Mouse (Mus musculus) lung, postnatal 0 days (tissue): ENCODE results near the gene Paf1. TPM values are rescaled to one million over a fixed set of nuclear protein-coding genes. Genes with fewer than 3 reads are reported as not detected.

Experiments
- ATAC-seq: fragments of 200-750 bp; cut with Nextera tagmentation; 2 replicates; pipeline ENCODE4 v1.8.0; 2017; ENCODE audit warnings: moderate library complexity
- DNase-seq: peaks from one replicate; pipeline ENCODE4 v3.0.0-alpha.2; 2016; ENCODE audit warnings: low spot score
- H3K27ac ChIP-seq: fragments of 300-500 bp; sonication (generic); 2 replicates; pipeline ENCODE4 v1.5.1; 2014; ENCODE audit warnings: antibody characterized with exemption, mild to moderate bottlenecking, low read length, mixed read lengths
- H3K27me3 ChIP-seq: fragments of 300-500 bp; sonication (generic); replicated peaks from 2 replicates; pipeline ENCODE4 v1.6.1; 2014; ENCODE audit warnings: low read length, mixed read lengths; ENCODE audit not compliant: insufficient read depth
- H3K36me3 ChIP-seq: fragments of 300-500 bp; sonication (generic); 2 replicates; pipeline ENCODE4 v1.6.1; 2014; ENCODE audit warnings: low read length, mixed read lengths; ENCODE audit not compliant: insufficient read depth
- H3K4me1 ChIP-seq: fragments of 300-500 bp; sonication (generic); 2 replicates; pipeline ENCODE4 v1.6.1; 2014; ENCODE audit warnings: antibody characterized with exemption, low read depth, low read length, mixed read lengths; ENCODE audit not compliant: insufficient read depth
- H3K4me2 ChIP-seq: fragments of 300-500 bp; sonication (generic); replicated peaks from 2 replicates; pipeline ENCODE4 v1.6.1; 2014; ENCODE audit warnings: low read depth, mild to moderate bottlenecking, low read length, moderate library complexity, mixed read lengths
- H3K4me3 ChIP-seq: fragments of 300-500 bp; sonication (generic); 2 replicates; pipeline ENCODE4 v1.5.1; 2014; ENCODE audit warnings: low read depth, low read length
- H3K9ac ChIP-seq: fragments of 300-500 bp; sonication (generic); replicated peaks from 2 replicates; pipeline ENCODE4 v1.6.1; 2014; ENCODE audit warnings: low read depth, mild to moderate bottlenecking
- H3K9me3 ChIP-seq: fragments of 300-500 bp; sonication (generic); 2 replicates; pipeline ENCODE4 v1.6.1; 2016; ENCODE audit warnings: low read length, mixed read lengths
- CTCF ChIP-seq: IDR thresholded peaks from 2 replicates; pipeline ENCODE4 v1.5.1; 2016; ENCODE audit warnings: antibody characterized with exemption, mild to moderate bottlenecking
- EP300 ChIP-seq: IDR thresholded peaks from 2 replicates; pipeline ENCODE4 v1.6.1; 2016; ENCODE audit warnings: antibody characterized with exemption, mild to moderate bottlenecking, control low read depth
- WGBS: fragments of 180-500 bp; shearing (Covaris S2); extraction: QIAGEN DNeasy Blood & Tissue Kit; methylation state at CpG from one replicate; pipeline ENCODE4 v1.1.7; 2014; 5-methylcytosine and 5-hydroxymethylcytosine counted together
- polyA plus RNA-seq: library from polyadenylated mRNA; unstranded; fragments of >200 nt; fragmentation: Nextera tagmentation; extraction: Ambion mirVana; gene quantifications from 2 replicates; pipeline ENCODE4 v1.2.1, GENCODE M21; 2015

Paf1 gene
- polyA plus RNA-seq, 1 experiment from 2014 or later: 49.1 TPM

DNA sequence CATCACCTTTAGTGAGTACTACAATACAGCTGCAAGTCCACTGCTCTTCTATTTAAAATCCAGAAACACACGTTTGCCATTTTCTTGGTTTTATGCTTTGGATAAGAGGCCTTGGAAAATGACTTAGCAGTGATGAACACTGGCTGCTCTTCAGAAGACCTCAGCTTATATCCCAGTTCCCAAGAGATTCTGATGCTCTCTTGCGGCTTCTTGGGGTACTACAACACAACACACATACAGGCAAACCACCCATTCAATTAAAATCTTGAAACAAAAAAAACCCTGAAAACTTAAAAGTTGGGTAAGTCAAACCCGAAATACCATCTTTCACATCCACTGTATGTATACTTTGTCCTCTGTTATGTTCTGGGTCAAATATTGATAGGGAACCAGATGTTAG is 5.2 kb downstream of the Paf1 start:
- H3K36me3 ChIP-seq: peaks cover 36% of the 10 kb centered on the region
- H3K27me3 ChIP-seq: no peaks in the 10 kb centered on the region
- no peak for TF ChIP-seq EP300
- peak; percentile 58 for TF ChIP-seq CTCF
- H3K4me3 ChIP-seq: no peak overlapping the region
- H3K27ac ChIP-seq: no peak overlapping the region
- WGBS: 55% methylated on average over 3 of the region's 3 CpGs
- H3K9me3 ChIP-seq: no peaks in the 10 kb centered on the region
- DNase-seq (peak; percentile 59), ATAC-seq (no peak)
- H3K9ac ChIP-seq: no peak overlapping the region
- peaks cover 5% of the 10 kb centered on the region; the same call in 1 of the 2 replicates for H3K4me1 ChIP-seq
- H3K4me2 ChIP-seq: no peak overlapping the region

DNA sequence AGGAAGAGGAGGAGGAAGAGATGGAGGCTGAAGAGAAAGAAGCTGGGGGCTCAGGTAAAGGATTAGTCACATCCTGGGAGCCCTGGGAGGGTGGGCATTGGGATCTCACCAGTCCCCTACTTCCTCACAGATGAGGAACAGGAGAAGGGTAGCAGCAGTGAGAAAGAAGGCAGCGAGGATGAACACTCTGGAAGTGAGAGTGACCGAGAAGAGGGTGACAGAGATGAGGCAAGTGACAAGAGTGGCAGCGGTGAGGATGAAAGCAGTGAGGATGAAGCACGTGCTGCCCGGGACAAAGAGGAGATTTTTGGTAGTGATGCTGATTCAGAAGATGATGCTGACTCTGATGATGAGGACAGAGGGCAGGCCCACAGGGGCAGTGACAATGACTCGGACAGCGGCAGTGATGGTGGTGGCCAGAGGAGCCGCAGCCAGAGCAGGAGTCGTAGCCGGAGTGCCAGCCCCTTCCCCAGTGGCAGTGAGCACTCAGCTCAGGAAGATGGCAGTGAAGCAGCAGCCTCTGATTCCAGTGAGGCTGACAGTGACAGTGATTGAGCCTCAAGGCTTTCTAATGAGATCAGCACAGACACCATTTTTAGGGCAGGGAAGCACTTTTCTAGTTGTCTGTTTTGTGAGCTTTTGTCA is 6.1 kb downstream of the Paf1 start:
- H3K4me3 ChIP-seq: no peak overlapping the region
- TF ChIP-seq CTCF: no peak
- no peak for TF ChIP-seq EP300
- no peak overlapping the region for H3K4me2 ChIP-seq
- no peak overlapping the region for H3K9ac ChIP-seq
- ATAC-seq (no peak), DNase-seq (no peak)
- H3K4me1 ChIP-seq: no peaks in the 10 kb centered on the region
- H3K27ac ChIP-seq: no peak overlapping the region
- 83% methylated on average over 10 of the region's 10 CpGs for WGBS
- H3K9me3 ChIP-seq: no peaks in the 10 kb centered on the region
- peaks cover 44% of the 10 kb centered on the region for H3K36me3 ChIP-seq
- H3K27me3 ChIP-seq: no peaks in the 10 kb centered on the region

DNA sequence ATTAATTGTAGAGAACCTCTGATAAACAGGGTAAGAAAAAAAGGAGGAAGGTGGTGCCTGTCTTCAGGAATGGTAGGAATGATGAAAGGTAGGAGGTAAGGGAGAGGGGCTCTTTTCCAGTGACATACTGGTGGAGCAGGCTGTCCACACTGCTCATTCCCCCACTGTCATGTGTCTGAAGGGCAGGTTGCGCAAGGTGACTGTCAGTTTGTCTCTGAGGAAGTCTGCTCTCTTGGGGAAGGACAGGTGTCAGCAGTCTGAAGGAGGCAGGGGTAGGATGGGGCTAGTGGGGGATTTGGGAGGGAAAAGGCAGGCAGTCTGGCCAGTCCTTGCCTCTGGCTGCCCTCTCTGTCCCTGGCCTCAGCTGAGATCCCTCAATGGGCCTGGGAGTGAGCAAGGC is 8.3 kb downstream of the Paf1 start:
- no peaks in the 10 kb centered on the region for H3K9me3 ChIP-seq
- peaks cover 53% of the 10 kb centered on the region for H3K36me3 ChIP-seq
- no peaks in the 10 kb centered on the region for H3K4me1 ChIP-seq
- ATAC-seq (no peak), DNase-seq (peak; percentile 23)
- no peak overlapping the region for H3K4me3 ChIP-seq
- 100% methylated on average over 1 of the region's 1 CpGs for WGBS
- H3K27me3 ChIP-seq: no peaks in the 10 kb centered on the region
- no peak overlapping the region for H3K9ac ChIP-seq
- no peak overlapping the region for H3K4me2 ChIP-seq
- H3K27ac ChIP-seq: no peak overlapping the region
- TF ChIP-seq EP300 (no peak), CTCF (no peak)

DNA sequence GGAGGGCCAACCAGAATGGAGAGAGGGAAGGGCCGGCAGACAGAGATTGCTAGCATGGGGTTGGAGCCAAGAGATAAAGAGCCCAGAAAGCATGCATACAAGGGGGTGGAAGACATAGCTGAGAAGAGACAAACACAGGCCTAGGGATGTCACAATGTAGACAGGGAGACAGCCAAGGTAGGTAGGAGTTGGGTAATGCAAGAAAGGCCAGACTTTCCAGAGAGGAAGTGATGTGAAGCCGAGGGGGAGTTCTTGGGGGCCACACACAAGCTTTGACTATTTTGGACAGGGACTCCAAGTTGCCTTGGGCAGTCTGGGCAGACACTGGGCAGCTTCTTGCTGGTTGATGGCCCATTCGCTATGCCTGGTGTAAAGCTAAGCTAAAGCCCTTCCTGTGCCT is 9.2 kb downstream of the Paf1 start:
- Histone ChIP-seq H3K9ac (no peak overlapping the region), H3K27ac (no peak overlapping the region), H3K4me2 (no peak overlapping the region), H3K4me1 (no peaks in the 10 kb centered on the region), H3K36me3 (peaks cover 55% of the 10 kb centered on the region), H3K4me3 (no peak overlapping the region), H3K27me3 (no peaks in the 10 kb centered on the region), H3K9me3 (no peaks in the 10 kb centered on the region)
- DNase-seq (no peak), ATAC-seq (no peak)
- 68% methylated on average over 3 of the region's 3 CpGs for WGBS
- TF ChIP-seq CTCF: no peak
- no peak for TF ChIP-seq EP300

DNA sequence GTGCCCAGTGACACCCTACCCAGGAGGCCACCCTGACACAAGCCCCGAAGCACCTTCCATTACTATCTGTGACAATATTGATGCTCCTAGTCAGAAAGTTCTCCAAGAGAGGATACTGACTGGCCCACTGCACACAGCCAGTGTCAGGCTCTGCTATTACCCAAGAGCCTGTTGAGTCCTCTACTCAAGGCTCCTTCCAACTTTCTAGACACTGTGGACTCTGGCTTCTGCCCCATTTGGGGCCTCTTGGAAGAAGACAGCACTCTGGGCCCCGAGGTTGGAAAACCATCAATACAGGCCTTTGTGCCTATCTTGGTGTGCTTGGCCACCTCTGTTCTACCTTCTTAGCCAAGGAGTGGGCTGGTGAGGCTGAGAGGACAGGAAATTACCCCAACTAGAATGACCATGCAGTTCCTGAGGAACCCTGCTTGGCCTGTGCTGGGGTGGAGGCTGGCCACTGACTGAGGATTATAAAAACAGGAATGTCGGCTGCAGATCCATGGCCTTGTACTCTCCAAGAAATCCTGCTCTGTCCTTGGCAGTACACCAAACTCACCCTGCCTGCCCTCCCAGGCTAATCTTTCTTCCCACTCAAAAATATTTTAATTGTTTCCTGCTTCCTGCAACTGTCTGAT is 18.2 kb downstream of the Paf1 start:
- DNase-seq: peak; percentile 54
- no peak overlapping the region for H3K4me3 ChIP-seq
- no peaks in the 10 kb centered on the region for H3K9me3 ChIP-seq
- H3K27ac ChIP-seq: peak overlapping the region; percentile 43; the same call in 1 of the 2 replicates
- H3K27me3 ChIP-seq: no peaks in the 10 kb centered on the region
- no peak for TF ChIP-seq EP300
- TF ChIP-seq CTCF: no peak
- no peak overlapping the region for H3K9ac ChIP-seq
- peaks cover 4% of the 10 kb centered on the region; the same call in 1 of the 2 replicates for H3K4me1 ChIP-seq
- peak; percentile 68 for ATAC-seq
- no peak overlapping the region for H3K4me2 ChIP-seq
- peaks cover 31% of the 10 kb centered on the region for H3K36me3 ChIP-seq
- whole genome bisulfite sequencing: 57% methylated on average over 3 of the region's 3 CpGs

DNA sequence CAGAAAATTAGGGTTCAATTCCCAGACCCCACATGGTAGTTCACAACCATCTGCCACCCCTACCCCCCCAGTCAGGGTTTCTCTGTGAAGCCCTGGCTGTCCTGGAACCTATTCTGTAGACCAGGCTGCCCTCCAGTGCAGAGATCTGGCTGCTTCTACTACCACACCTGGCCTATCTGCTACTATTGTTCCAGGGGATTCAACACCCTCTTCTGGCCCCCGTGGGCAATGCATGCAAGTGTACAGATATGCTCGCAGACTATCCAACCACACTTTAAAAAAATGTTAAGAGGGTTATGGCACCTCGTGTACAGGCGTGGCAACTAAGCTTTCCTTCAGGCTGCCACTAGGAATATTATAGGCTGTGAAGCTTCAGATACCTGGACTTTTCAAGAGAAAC is 20.1 kb downstream of the Paf1 start:
- TF ChIP-seq EP300: no peak
- peak; percentile 16; the same call in 1 of the 2 replicates for TF ChIP-seq CTCF
- 69% methylated on average over 4 of the region's 4 CpGs for WGBS
- H3K36me3 ChIP-seq: peaks cover 13% of the 10 kb centered on the region; the same call in 1 of the 2 replicates

More for the DNA sequence above, 20.1 kb downstream of the Paf1 start:
- Histone ChIP-seq H3K4me2 (no peak overlapping the region), H3K9me3 (no peaks in the 10 kb centered on the region), H3K4me3 (no peak overlapping the region), H3K27ac (no peak overlapping the region), H3K9ac (no peak overlapping the region), H3K4me1 (peaks cover 4% of the 10 kb centered on the region; the same call in 1 of the 2 replicates), H3K27me3 (no peaks in the 10 kb centered on the region)
- no peak for DNase-seq
- ATAC-seq: no peak
